Mouse (Mus musculus) testis, adult 2 months (tissue): ENCODE data around the gene Gm37240.

Source experiments
- CTCF ChIP-seq: fragments of 200-500 bp; IDR thresholded peaks from 2 replicates; pipeline ENCODE4 v1.5.1; 2012; ENCODE audit warnings: low read depth, mild to moderate bottlenecking, inconsistent platforms, low read length, moderate library complexity; ENCODE audit not compliant: control insufficient read depth, insufficient read depth, insufficient replicate concordance
- POLR2A ChIP-seq: fragments of 200-500 bp; IDR thresholded peaks from 2 replicates; pipeline ENCODE4 v1.6.1; 2012; ENCODE audit warnings: low read depth, mild to moderate bottlenecking, inconsistent platforms, low read length, moderate library complexity; ENCODE audit not compliant: control insufficient read depth

- no peak for TF ChIP-seq CTCF
- no peak for TF ChIP-seq POLR2A
Observed at GRCm38 (mm10) chr3:85184916-85185315, 702.4 kb downstream of the Gm37240 start.
